Mouse (Mus musculus) cortical plate, adult 2 months (tissue): ENCODE results near the gene Dppa5a.

Experiments used
- CTCF ChIP-seq: fragments of 200-500 bp; IDR thresholded peaks from 2 replicates; pipeline ENCODE4 v1.5.1; 2011; ENCODE audit warnings: mild to moderate bottlenecking, control low read depth, low read length; ENCODE audit not compliant: insufficient read depth; ENCODE audit errors: extremely low read depth
- POLR2A ChIP-seq: fragments of 200-500 bp; IDR thresholded peaks from 2 replicates; pipeline ENCODE4 v1.6.1; 2011; ENCODE audit warnings: mild to moderate bottlenecking, low read length, control low read depth; ENCODE audit not compliant: insufficient read depth; ENCODE audit errors: extremely low read depth

DNA sequence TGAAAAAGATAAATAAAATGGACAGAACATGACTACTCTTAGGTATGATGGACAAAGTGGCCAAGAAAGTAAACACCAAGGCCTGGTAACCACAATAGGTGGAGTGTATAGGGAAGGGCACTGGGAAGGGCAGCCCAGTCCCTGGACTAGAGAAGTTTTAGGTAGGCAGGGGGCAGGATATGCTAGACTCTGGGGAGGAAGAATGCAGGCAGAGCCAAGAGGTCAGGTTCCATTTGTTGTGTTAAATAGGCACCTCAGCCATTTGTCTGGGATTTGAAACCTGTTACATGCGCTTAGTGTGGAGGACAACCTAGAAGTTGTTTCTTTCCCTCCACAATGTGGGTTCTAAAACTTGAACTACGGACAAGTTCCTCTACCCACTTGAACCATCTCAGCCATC is 1.4 kb upstream of the Dppa5a start:
- TF ChIP-seq POLR2A (no peak), CTCF (no peak)
